Mouse (Mus musculus) c-Kit-positive CD71-positive TER-119-negative erythroid progenitor cells, embryonic 14.5 days (primary cell): ENCODE measurements around the gene Rab11b.
A peak's percentile ranks its signal among the peaks of the same experiment; 100 is the strongest.

Source experiments
- DNase-seq: peaks from one replicate; pipeline ENCODE4 v3.0.0-alpha.2; 2013; ENCODE audit warnings: low read depth

Rab11b gene

DNA sequence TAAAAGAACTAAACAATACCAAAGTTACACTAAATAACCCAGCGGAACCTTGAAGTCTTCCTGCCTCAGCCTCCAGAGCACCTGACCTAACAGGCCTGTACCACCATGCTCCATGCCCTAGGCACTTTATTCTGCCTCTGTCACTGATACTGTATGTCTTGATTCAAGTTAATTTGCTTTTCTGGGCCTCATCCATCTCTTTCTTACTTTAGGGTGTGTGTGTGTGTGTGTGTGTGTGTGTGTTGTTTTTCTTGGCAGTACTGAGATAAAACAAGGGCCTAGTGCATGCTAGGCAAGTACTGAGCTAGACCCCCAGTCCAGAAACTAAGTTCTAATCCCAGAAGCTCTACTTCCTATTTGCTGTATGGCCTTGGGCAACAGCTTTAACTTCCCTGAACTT lies 43.1 kb downstream of the Rab11b start:
- DNase-seq, result no peak

DNA sequence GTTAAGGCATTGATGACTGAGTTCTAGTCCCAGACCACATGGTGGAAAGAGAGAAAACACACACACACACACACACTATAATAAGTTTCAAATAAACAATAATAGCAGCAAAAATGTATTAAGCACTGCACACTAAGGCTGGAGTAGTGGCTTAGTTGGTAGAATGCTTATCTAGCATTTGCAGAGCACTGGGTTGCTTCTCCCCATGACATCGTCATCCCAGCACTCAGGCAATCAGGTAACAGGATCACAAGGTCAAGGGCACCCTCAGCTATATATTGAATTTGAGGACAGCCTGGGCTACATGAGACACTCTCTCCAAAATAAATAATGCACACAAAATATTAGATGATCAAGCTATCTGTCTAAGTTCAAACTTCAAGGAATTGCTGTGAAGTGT lies 45.6 kb downstream of the Rab11b start:
- DNase-seq, result peak; percentile 41

DNA sequence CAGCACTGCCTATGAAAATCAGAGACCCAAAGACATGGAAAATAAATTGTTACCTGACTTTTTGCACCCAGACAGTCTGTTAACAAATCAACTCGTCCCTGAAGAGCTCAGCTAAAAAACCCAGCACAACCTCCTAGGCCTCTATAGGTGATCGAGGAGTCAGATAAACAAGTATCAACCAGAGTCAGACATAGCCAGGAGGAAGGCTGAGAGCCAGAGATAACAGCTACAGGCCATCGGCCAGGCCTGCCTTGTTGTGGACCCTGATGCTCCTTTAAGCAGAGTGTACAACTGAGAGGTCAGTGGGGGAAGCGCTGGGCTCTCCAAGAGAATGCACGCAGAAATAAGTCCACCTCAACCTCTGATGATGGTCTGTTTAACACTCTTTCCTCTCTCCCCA lies 47.1 kb downstream of the Rab11b start:
- DNase-seq, result peak; percentile 76

DNA sequence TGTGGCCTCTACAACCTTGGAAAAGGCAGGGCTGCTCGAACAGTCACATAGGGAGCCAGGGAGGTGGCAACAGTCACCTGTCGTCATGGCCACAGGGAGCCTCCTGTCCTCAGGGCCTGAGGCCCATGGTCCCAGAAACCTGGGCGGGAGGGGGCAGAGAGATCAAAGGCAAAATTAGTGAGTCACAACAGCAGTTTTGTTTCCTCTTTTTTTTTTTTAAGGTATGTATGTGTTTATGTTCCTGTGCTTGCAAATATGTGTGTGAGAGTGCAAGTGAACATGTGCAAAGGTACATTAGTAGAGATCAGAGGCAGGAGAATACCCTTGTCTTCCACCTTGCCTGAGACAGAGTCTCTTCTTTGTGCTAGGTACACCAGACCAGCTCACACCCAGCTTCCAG lies 50.5 kb downstream of the Rab11b start:
- DNase-seq, result no peak

DNA sequence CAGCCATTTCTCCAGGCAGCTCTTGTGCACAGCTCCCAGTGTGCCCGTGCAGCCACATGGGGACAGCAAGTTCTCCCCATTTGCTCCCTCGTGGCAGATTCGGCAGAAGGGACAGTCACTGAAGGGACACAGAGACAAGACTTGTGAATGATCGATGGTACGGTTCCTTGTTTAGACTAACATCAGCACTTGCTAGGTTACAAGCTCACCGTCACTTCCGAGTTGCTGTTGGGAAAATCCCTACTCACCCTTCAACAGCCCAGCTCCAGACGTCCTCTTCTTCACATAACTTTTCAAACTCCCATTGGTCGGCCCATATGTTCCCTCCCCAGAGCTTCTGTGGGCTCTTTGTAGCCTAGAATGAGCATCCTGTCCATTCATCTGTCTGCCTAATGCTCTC lies 57.2 kb downstream of the Rab11b start:
- no peak for DNase-seq

DNA sequence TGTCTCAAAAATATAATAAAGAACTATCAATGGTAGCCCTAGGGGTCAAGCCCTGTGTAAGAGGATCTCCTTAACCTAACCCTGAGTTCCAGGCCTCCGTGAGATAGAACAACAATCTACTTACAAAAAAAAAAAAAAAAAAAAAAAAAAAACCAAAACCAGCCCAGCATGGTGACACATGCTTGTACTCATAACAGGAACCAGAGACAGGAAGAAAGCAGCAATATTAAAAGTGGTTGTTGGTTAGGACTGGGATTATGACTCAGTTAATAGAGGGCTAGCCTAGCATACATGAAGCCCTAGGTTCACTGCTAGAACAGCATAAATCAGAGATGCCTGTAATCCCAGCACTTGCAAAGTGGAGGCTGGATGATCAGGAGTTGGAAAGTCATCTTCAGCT lies 58.2 kb downstream of the Rab11b start:
- DNase-seq, result no peak

DNA sequence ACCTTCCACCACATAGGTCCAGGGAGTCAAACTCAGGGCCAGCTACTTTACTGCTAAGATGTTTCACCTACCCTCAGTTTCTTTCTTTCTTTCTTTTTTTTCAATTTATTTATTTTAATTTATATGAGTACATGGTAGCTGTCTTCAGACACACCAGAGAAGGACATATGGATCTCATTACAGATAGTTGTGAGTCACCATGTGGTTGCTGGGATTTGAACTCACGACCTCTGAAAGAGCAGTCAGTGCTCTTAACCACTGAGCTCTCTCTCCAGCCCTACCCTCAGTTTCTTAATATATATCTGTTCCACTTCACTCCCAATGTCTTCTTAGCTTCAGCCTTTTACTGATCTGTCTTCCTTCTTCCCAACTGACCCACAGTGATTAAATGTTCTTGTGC lies 64.9 kb downstream of the Rab11b start:
- no peak for DNase-seq
